Mouse (Mus musculus) midbrain, embryonic 14.5 days (tissue): Measurements from ENCODE around the gene Tpcn2. TPM values are rescaled to one million over a fixed set of nuclear protein-coding genes. Genes with fewer than 3 reads are reported as not detected.

Source experiments
- ATAC-seq: fragments of 200-750 bp; cut with Nextera tagmentation; 2 replicates; pipeline ENCODE4 v1.8.0; 2017; ENCODE audit warnings: moderate number of reproducible peaks, moderate library complexity; ENCODE audit not compliant: low FRiP score, low TSS enrichment
- DNase-seq: peaks from one replicate; pipeline ENCODE4 v3.0.0-alpha.2; 2015
- H3K27ac ChIP-seq: fragments of 300-500 bp; sonication (generic); replicated peaks from 2 replicates; pipeline ENCODE4 v1.5.1; 2014; ENCODE audit warnings: mild to moderate bottlenecking, low read depth, low read length, moderate library complexity
- H3K27me3 ChIP-seq: fragments of 300-500 bp; sonication (generic); 2 replicates; pipeline ENCODE4 v1.6.1; 2014; ENCODE audit warnings: low read length, control low read depth, mixed read lengths; ENCODE audit not compliant: control insufficient read depth, insufficient read depth
- H3K36me3 ChIP-seq: fragments of 300-500 bp; sonication (generic); 2 replicates; pipeline ENCODE4 v1.6.1; 2014; ENCODE audit warnings: low read length, control low read depth; ENCODE audit not compliant: control insufficient read depth, insufficient read depth
- H3K4me1 ChIP-seq: fragments of 300-500 bp; sonication (generic); 2 replicates; pipeline ENCODE4 v1.6.1; 2014; ENCODE audit warnings: mild to moderate bottlenecking, antibody characterized with exemption, low read length, control low read depth; ENCODE audit not compliant: control insufficient read depth, insufficient read depth
- H3K4me2 ChIP-seq: fragments of 300-500 bp; sonication (generic); 2 replicates; pipeline ENCODE4 v1.6.1; 2014; ENCODE audit warnings: mild to moderate bottlenecking, low read length, moderate library complexity
- H3K4me3 ChIP-seq: fragments of 300-500 bp; sonication (generic); replicated peaks from 2 replicates; pipeline ENCODE4 v1.5.1; 2014; ENCODE audit warnings: low read depth, low read length
- H3K9ac ChIP-seq: fragments of 300-500 bp; sonication (generic); replicated peaks from 2 replicates; pipeline ENCODE4 v1.6.1; 2014; ENCODE audit warnings: mild to moderate bottlenecking, low read length, moderate library complexity
- H3K9me3 ChIP-seq: fragments of 300-500 bp; sonication (generic); 2 replicates; pipeline ENCODE4 v1.6.1; 2016; ENCODE audit warnings: low read length, control low read depth, mixed read lengths; ENCODE audit not compliant: control insufficient read depth
- WGBS: fragments of 180-500 bp; shearing (Covaris S2); extraction: QIAGEN DNeasy Blood & Tissue Kit; methylation state at CpG from one replicate; pipeline ENCODE4 v1.1.7; 2014; 5-methylcytosine and 5-hydroxymethylcytosine counted together
- polyA plus RNA-seq: library from polyadenylated mRNA; unstranded; fragments of >200 nt; fragmentation: Nextera tagmentation; extraction: Ambion mirVana; gene quantifications from 2 replicates; pipeline ENCODE4 v1.2.1, GENCODE M21; 2014

The Tpcn2 gene
- polyA plus RNA-seq, 1 experiment from 2014 or later, result 1.4 TPM

DNA sequence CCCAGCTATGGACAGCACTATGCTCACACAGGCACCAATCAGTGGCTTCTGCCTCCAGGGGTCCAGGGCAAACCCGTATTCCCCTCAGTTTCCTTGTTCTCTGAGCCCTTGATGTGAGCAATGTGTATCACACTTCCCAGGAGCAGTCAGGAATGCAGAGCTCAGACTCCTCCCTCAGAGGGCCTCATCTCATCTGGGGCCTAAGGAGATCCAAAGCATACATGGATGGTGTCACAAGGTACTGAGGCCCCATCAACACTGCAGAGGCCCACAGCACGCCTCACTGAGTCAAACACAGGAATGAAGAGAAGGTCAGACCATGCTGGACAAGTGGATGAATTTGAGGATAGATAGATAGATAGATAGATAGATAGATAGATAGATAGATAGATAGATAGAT, 8.9 kb upstream of the Tpcn2 start:
- DNase-seq, result no peak
- ATAC-seq, result no peak
- Histone ChIP-seq H3K9me3 (no peaks in the 10 kb centered on the region), H3K4me1 (no peaks in the 10 kb centered on the region), H3K4me3 (no peak overlapping the region), H3K27me3 (no peaks in the 10 kb centered on the region), H3K27ac (no peak overlapping the region), H3K9ac (no peak overlapping the region), H3K36me3 (no peaks in the 10 kb centered on the region), H3K4me2 (no peak overlapping the region)
- 76% methylated on average over 2 of the region's 2 CpGs for WGBS

DNA sequence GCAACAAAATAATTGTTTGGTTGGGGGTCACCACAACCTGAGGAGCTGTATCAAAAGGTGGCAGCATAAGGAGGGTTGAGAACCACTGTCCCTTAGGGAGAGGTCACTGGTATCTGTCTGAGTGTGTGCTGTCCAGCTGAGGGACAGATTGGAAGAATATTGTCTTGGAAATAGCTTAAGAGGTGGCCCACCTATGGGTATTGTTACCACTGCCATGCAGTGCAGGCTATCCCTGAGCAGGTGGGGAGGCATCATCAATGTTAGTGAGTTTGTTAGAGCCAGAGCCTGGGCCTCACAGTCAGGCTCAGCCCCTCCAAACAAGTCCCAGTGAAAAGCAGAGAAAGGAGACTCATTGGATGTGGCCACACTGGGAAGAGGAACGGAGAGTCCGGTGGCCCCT, 8.0 kb upstream of the Tpcn2 start:
- WGBS, result 98% methylated on average over 2 of the region's 2 CpGs
- no peak for ATAC-seq
- no peak for DNase-seq
- Histone ChIP-seq H3K27ac (no peak overlapping the region), H3K4me2 (no peak overlapping the region), H3K27me3 (no peaks in the 10 kb centered on the region), H3K9me3 (no peaks in the 10 kb centered on the region), H3K9ac (no peak overlapping the region), H3K4me3 (no peak overlapping the region), H3K4me1 (no peaks in the 10 kb centered on the region), H3K36me3 (no peaks in the 10 kb centered on the region)

DNA sequence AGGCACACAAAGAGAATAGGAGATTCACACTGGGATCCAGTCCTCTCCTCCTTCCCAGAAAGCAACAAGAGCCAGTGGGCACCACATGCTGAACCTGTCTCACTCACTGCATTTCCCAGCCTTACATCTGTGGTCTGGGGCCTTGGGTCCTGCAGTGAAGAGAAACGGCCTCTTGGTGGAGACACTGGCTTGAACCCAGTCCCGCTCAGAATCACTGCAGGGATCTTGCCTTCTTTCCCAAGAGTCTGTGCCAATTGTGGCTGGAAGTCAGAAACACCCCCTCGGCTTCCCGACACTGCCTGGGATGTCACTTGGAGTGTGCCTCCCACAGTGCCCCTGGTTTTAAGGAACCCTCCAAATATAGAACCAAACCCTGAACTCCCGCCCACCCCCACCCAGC, 5.5 kb upstream of the Tpcn2 start:
- no peak overlapping the region for H3K4me2 ChIP-seq
- DNase-seq (peak; percentile 45), ATAC-seq (no peak)
- WGBS, result 23% methylated on average over 5 of the region's 5 CpGs
- no peaks in the 10 kb centered on the region for H3K4me1 ChIP-seq
- no peaks in the 10 kb centered on the region for H3K9me3 ChIP-seq
- no peaks in the 10 kb centered on the region for H3K36me3 ChIP-seq
- H3K4me3 ChIP-seq, result no peak overlapping the region
- H3K27me3 ChIP-seq, result no peaks in the 10 kb centered on the region
- H3K9ac ChIP-seq, result no peak overlapping the region
- no peak overlapping the region for H3K27ac ChIP-seq

DNA sequence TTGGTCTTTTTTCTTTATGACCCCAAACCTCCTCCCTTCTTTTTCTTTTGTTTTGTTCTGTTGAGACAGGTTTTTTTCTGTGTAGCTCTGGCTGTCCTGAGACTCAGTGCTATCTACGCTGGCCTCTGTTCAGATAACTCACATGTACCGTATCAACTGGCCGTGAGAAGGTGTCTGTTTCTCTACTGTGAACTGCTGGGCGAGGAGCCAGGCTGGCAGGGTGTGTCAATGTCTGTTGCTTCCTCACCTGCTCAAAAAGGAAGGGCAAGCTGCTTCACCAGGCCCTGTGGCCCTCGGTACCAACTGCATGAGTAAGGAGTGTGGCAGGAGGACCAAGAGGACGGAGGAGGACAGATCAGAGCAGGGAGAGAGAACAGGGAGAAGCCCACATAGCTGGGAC, 3.6 kb upstream of the Tpcn2 start:
- 85% methylated on average over 6 of the region's 6 CpGs for WGBS
- DNase-seq (no peak), ATAC-seq (no peak)
- Histone ChIP-seq H3K4me2 (no peak overlapping the region), H3K36me3 (no peaks in the 10 kb centered on the region), H3K4me3 (no peak overlapping the region), H3K27ac (no peak overlapping the region), H3K9ac (no peak overlapping the region), H3K9me3 (no peaks in the 10 kb centered on the region), H3K27me3 (no peaks in the 10 kb centered on the region), H3K4me1 (0 out of 2 replicates have a peak, but pooled peaks cover 2% of the 10 kb centered on the region)

DNA sequence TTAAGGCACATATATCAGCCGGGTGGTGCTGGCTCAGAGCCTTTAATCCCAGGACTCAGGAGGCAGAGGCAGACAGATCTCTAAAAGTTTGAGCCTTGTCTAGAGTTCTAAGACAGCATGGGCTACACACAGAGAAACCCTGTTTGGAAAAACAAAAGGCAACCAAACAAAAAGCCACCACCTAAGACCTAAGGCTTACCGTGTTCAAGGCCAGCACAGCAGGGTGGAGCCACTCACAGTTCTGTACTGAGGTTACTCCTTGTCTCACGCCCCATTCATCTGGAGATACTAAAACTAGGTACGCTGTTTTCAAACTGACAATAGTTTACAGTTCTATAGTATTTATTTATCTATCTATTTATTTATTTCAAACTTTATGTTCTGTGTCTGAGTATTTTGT, 1.7 kb upstream of the Tpcn2 start:
- Histone ChIP-seq H3K9me3 (no peaks in the 10 kb centered on the region), H3K36me3 (no peaks in the 10 kb centered on the region), H3K27me3 (no peaks in the 10 kb centered on the region), H3K4me1 (0 out of 2 replicates have a peak, but pooled peaks cover 2% of the 10 kb centered on the region), H3K9ac (no peak overlapping the region), H3K4me3 (no peak overlapping the region), H3K4me2 (no peak overlapping the region), H3K27ac (no peak overlapping the region)
- ATAC-seq (no peak), DNase-seq (no peak)
- WGBS, result 83% methylated on average over 4 of the region's 4 CpGs

DNA sequence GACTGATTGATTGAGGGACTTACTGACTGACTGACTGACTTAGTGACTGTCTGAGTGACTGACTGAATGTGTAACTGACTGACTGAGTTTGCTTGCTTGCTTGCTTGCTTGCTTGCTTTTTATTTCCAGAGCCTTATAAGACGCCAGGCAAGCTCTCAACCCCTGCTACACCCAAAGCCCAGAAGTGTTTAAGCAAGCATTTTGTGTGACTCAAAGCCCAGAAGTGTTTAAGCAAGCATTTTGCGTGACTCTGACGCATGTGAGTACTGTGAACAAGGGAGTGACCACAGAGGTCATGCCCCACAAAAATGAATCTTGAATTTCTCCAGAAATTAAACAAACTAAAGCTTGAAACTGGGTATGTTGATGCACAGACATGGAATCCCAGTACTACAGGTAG, 482 bp upstream of the Tpcn2 start:
- Histone ChIP-seq H3K4me3 (no peak overlapping the region), H3K9ac (peak overlapping the region; percentile 44; the same call in 1 of the 2 replicates), H3K36me3 (no peaks in the 10 kb centered on the region), H3K4me1 (0 out of 2 replicates have a peak, but pooled peaks cover 2% of the 10 kb centered on the region), H3K27ac (no peak overlapping the region), H3K9me3 (no peaks in the 10 kb centered on the region), H3K27me3 (no peaks in the 10 kb centered on the region), H3K4me2 (peak overlapping the region; percentile 56)
- WGBS, result 69% methylated on average over 3 of the region's 3 CpGs
- ATAC-seq (0 out of 2 replicates have a peak, but pooled peaks have one; percentile 8), DNase-seq (no peak)

DNA sequence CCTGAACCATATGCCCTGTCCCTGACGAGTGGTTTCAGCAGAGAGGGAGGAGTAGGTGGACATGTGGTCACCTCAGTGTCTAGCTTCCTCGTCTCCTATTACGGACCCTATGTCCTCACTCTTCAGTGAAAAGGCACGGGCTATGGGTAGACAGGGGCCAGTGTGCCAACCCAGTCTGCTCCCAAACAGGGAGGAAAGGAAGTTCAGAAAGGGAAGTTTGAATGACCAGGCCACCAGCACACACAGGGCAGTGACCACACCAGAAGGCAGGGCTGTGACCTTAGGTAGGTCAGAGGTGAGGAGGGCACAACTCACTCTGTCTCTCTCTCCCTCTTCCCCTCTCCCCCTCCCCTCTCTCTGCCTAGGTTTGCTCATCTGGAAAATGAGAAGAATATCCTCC, 770 bp downstream of the Tpcn2 start:
- WGBS, result 56% methylated on average over 4 of the region's 4 CpGs
- no peaks in the 10 kb centered on the region for H3K9me3 ChIP-seq
- H3K4me2 ChIP-seq, result peak overlapping the region; percentile 56
- H3K4me1 ChIP-seq, result 0 out of 2 replicates have a peak, but pooled peaks cover 2% of the 10 kb centered on the region
- DNase-seq (no peak), ATAC-seq (no peak)
- H3K27ac ChIP-seq, result no peak overlapping the region
- H3K36me3 ChIP-seq, result 0 out of 2 replicates have a peak, but pooled peaks cover 4% of the 10 kb centered on the region
- no peak overlapping the region; the same call in 1 of the 2 replicates for H3K4me3 ChIP-seq
- H3K9ac ChIP-seq, result no peak overlapping the region
- no peaks in the 10 kb centered on the region for H3K27me3 ChIP-seq

DNA sequence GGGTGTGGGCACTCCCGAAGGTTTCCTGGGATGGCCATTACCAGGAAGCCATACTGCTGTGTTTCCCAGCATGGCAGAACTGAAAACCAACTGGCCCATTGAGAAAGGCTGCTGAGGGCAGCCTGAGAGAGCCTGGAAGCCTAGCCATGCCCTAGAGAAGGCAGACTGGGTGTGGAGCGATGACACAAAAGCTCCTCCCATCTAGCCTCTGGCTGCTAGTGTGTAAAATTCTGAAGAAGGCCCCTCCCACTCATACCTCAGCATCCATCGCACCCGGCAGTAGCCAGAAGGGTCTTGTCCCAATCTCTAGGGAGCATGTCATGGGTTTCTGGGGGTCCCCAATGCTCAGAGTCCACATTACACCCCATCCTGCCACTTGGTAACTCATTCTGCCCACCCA, 2.4 kb downstream of the Tpcn2 start:
- 87% methylated on average over 4 of the region's 4 CpGs for WGBS
- H3K9me3 ChIP-seq, result no peaks in the 10 kb centered on the region

DNA sequence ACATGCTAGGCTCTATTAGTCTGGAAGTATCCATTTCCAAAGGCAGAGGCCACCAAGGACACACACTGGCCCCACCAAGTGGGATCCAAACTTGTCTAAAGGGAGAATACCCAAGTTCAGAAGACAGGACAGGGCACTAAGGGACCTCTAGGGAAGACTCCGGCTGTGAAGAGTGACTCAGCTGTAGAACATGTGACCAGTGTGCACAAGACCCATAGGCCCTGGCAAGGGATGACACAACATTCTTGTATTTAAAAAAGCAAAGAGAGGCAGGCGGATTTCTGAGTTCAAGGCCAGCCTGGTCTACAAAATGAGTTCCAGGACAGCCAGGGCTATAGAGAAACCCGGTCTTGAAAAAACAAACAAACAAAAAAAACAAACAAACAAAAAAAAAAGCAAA, 8.3 kb downstream of the Tpcn2 start:
- ATAC-seq, result no peak
- H3K9ac ChIP-seq, result no peak overlapping the region
- DNase-seq, result no peak
- H3K9me3 ChIP-seq, result no peaks in the 10 kb centered on the region
- H3K4me1 ChIP-seq, result no peaks in the 10 kb centered on the region
- no peak overlapping the region for H3K27ac ChIP-seq
- H3K4me3 ChIP-seq, result no peak overlapping the region
- WGBS, result 95% methylated on average over 3 of the region's 3 CpGs
- H3K27me3 ChIP-seq, result no peaks in the 10 kb centered on the region
- no peak overlapping the region for H3K4me2 ChIP-seq
- H3K36me3 ChIP-seq, result 0 out of 2 replicates have a peak, but pooled peaks cover 4% of the 10 kb centered on the region

More for the DNA sequence above, 2.4 kb downstream of the Tpcn2 start:
- Histone ChIP-seq H3K4me2 (no peak overlapping the region), H3K4me1 (0 out of 2 replicates have a peak, but pooled peaks cover 2% of the 10 kb centered on the region), H3K27me3 (no peaks in the 10 kb centered on the region), H3K4me3 (no peak overlapping the region), H3K27ac (no peak overlapping the region), H3K9ac (no peak overlapping the region), H3K36me3 (0 out of 2 replicates have a peak, but pooled peaks cover 4% of the 10 kb centered on the region)
- DNase-seq, result no peak
- ATAC-seq, result no peak
